Mouse (Mus musculus): ENCODE data around the gene 4930596D02Rik. TPM values are rescaled to one million over a fixed set of nuclear protein-coding genes. Genes with fewer than 3 reads are reported as not detected.

Gene 4930596D02Rik
- polyA plus RNA-seq, 1 experiment from 2014 or later: not detected

- Histone ChIP-seq H3K27ac (ENCODE audit: low read length) (no peak overlapping the region), H3K27me3 (replicated peaks; ENCODE audit: insufficient read depth, low read length) (no peaks in the 10 kb centered on the region)
- no peak for DNase-seq (ENCODE audit: low spot score)
Observed at GRCm38 (mm10) chr14:35773306-35773705, 38.5 kb downstream of the 4930596D02Rik start.

More at GRCm38 (mm10) chr14:35773306-35773705, 38.5 kb downstream of the 4930596D02Rik start:
- no peak overlapping the region for H3K9ac ChIP-seq (replicated peaks; ENCODE audit: low read depth)
- H3K4me3 ChIP-seq (ENCODE audit: low read depth, low read length): no peak overlapping the region
- H3K4me1 ChIP-seq (ENCODE audit: insufficient read depth, low read depth, low read length): no peaks in the 10 kb centered on the region
- no peaks in the 10 kb centered on the region for H3K9me3 ChIP-seq (ENCODE audit: low read length)
- TF ChIP-seq EP300 (IDR thresholded peaks at IDR 0.05) (no peak), CTCF (IDR thresholded peaks at IDR 0.05) (no peak)
- no peak for ATAC-seq
- 89% methylated on average over 1 of the region's 1 CpGs for WGBS
- H3K4me2 ChIP-seq (replicated peaks; ENCODE audit: low read depth, low read length): no peak overlapping the region
- no peaks in the 10 kb centered on the region for H3K36me3 ChIP-seq (ENCODE audit: insufficient read depth, low read length)
